Mouse (Mus musculus): Measurements from ENCODE around the gene 4932438H23Rik. TPM values are rescaled to one million over a fixed set of nuclear protein-coding genes. Genes with fewer than 3 reads are reported as not detected.

4932438H23Rik gene
- polyA plus RNA-seq, 1 experiment from 2014 or later, result not detected

DNA sequence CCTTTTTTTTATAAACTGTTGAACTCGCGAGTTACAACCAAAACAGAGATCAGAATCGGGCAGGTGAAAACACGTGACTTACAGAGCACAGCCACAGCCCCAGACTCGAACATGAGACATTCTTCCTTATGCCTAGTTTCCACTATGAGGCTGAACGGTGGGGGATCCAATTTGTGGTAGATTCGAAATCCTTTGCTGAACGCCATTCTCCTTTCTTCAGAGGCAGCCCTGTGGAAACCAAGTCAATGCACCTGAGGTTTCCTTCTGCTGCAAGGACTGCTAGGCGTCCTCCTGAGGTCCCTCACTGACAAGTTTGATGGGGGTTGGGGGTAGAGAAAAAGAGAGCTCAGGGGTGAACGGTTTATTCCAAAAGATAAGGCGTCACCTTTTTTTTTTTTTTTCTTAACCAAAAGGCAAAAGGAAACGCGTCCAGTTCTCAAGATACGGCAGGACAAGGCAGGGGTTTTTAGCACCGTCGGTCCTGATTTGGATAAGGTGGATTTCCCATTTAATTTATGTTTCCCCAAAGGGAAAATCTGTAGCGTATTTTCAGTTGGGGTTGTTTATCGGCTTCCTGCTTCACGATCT lies 84.9 kb downstream of the 4932438H23Rik start:
- no peaks in the 10 kb centered on the region for H3K9me3 ChIP-seq (replicated peaks)
- no peaks in the 10 kb centered on the region for H3K27me3 ChIP-seq (ENCODE audit: low read depth, poor library complexity, severe bottlenecking)
- DNase-seq (ENCODE audit: low spot score), result no peak
- H3K36me3 ChIP-seq, result peaks cover 18% of the 10 kb centered on the region
- H3K27ac ChIP-seq, result peak overlapping the region; percentile 86
- H3K4me3 ChIP-seq, result peak overlapping the region; percentile 72
- peaks cover 12% of the 10 kb centered on the region for H3K4me1 ChIP-seq
- WGBS, result 2% methylated on average over 19 of the region's 19 CpGs

- peaks cover 5% of the 10 kb centered on the region for H3K4me1 ChIP-seq
- H3K27me3 ChIP-seq (ENCODE audit: low read depth, poor library complexity, severe bottlenecking), result no peaks in the 10 kb centered on the region
- no peak overlapping the region for H3K27ac ChIP-seq
- no peaks in the 10 kb centered on the region; the same call in 1 of the 2 replicates for H3K36me3 ChIP-seq
- no peaks in the 10 kb centered on the region for H3K9me3 ChIP-seq (replicated peaks)
- H3K4me3 ChIP-seq, result no peak overlapping the region
- 83% methylated on average over 4 of the region's 4 CpGs for WGBS
- DNase-seq (ENCODE audit: low spot score), result no peak
Measured at GRCm38 (mm10) chr16:91004915-91005538, 89.9 kb downstream of the 4932438H23Rik start.

Other genes starting within 250 kb of the 4932438H23Rik start
- 45.5 and 57.1 TPM in 2 replicates for gene Cfap298, start 160.0 kb downstream of the 4932438H23Rik start, polyA plus RNA-seq (2016; fragmentation: Nextera tagmentation; extraction: Ambion mirVana)
- gene Synj1, start 83.8 kb downstream of the 4932438H23Rik start, polyA plus RNA-seq (2016; fragmentation: Nextera tagmentation; extraction: Ambion mirVana), result 8.7 and 9.6 TPM in 2 replicates
- gene Paxbp1, start 50.6 kb downstream of the 4932438H23Rik start, polyA plus RNA-seq (2016; fragmentation: Nextera tagmentation; extraction: Ambion mirVana), result 60.0 and 76.1 TPM in 2 replicates
- gene Olig2, start 130.3 kb upstream of the 4932438H23Rik start, polyA plus RNA-seq (2016; fragmentation: Nextera tagmentation; extraction: Ambion mirVana), result 0.08 TPM in 1 of 2 replicates, not detected in the other
- gene Olig1, start 174.7 kb upstream of the 4932438H23Rik start, polyA plus RNA-seq (2016; fragmentation: Nextera tagmentation; extraction: Ambion mirVana), result not detected in 2 replicates